Mouse (Mus musculus): ENCODE measurements around the gene Foxj1. TPM values are rescaled to one million over a fixed set of nuclear protein-coding genes. Genes with fewer than 3 reads are reported as not detected.

The Foxj1 gene
- polyA plus RNA-seq, 1 experiment = 12.3 TPM

GRCm38 (mm10) chr11:116282912-116283521 is 52.2 kb downstream of the Foxj1 start:
- Histone ChIP-seq H3K9ac (ENCODE audit: low read depth, poor library complexity, severe bottlenecking) (no peak overlapping the region), H3K9me3 (replicated peaks; ENCODE audit: control insufficient read depth, insufficient read depth, low read length, poor library complexity, severe bottlenecking) (no peaks in the 10 kb centered on the region), H3K27me3 (ENCODE audit: control insufficient read depth, insufficient read depth, low read length, poor library complexity, severe bottlenecking) (no peaks in the 10 kb centered on the region), H3K4me1 (ENCODE audit: control insufficient read depth, insufficient read depth, low read length) (no peaks in the 10 kb centered on the region), H3K36me3 (ENCODE audit: control insufficient read depth, insufficient read depth, low read length, poor library complexity, severe bottlenecking) (no peaks in the 10 kb centered on the region), H3K27ac (ENCODE audit: insufficient read depth, low read length) (no peak overlapping the region), H3K4me3 (ENCODE audit: low read depth, low read length) (peak overlapping the region; percentile 24)
- TF ChIP-seq POLR2A (IDR thresholded peaks at IDR 0.05; ENCODE audit: insufficient read depth, low read length) = no peak
- TF ChIP-seq EP300 (IDR thresholded peaks at IDR 0.05; ENCODE audit: insufficient read depth, low read depth, low read length) = no peak
- TF ChIP-seq CTCF (IDR thresholded peaks at IDR 0.05; ENCODE audit: low read depth, low read length) = no peak

- no peaks in the 10 kb centered on the region for H3K27me3 ChIP-seq (ENCODE audit: control insufficient read depth, insufficient read depth, low read length, poor library complexity, severe bottlenecking)
- no peaks in the 10 kb centered on the region for H3K4me1 ChIP-seq (ENCODE audit: control insufficient read depth, insufficient read depth, low read length)
- no peak overlapping the region for H3K4me3 ChIP-seq (ENCODE audit: low read depth, low read length)
- TF ChIP-seq CTCF (IDR thresholded peaks at IDR 0.05; ENCODE audit: low read depth, low read length) (peak; percentile 24), POLR2A (IDR thresholded peaks at IDR 0.05; ENCODE audit: insufficient read depth, low read length) (no peak), EP300 (IDR thresholded peaks at IDR 0.05; ENCODE audit: insufficient read depth, low read depth, low read length) (0 out of 2 replicates have a peak, but pooled peaks have one; percentile 30)
- H3K9ac ChIP-seq (ENCODE audit: low read depth, poor library complexity, severe bottlenecking) = no peak overlapping the region
- no peaks in the 10 kb centered on the region for H3K36me3 ChIP-seq (ENCODE audit: control insufficient read depth, insufficient read depth, low read length, poor library complexity, severe bottlenecking)
- H3K9me3 ChIP-seq (replicated peaks; ENCODE audit: control insufficient read depth, insufficient read depth, low read length, poor library complexity, severe bottlenecking) = no peaks in the 10 kb centered on the region
- no peak overlapping the region for H3K27ac ChIP-seq (ENCODE audit: insufficient read depth, low read length)
These were observed 53.1 kb downstream of the Foxj1 start for GRCm38 (mm10) chr11:116282089-116282488.

GRCm38 (mm10) chr11:116281671-116282070 is 53.5 kb downstream of the Foxj1 start:
- H3K4me1 ChIP-seq (ENCODE audit: control insufficient read depth, insufficient read depth, low read length) = no peaks in the 10 kb centered on the region
- peak overlapping the region; percentile 40 for H3K9ac ChIP-seq (ENCODE audit: low read depth, poor library complexity, severe bottlenecking)
- H3K4me3 ChIP-seq (ENCODE audit: low read depth, low read length) = peak overlapping the region; percentile 38
- no peak for TF ChIP-seq POLR2A (IDR thresholded peaks at IDR 0.05; ENCODE audit: insufficient read depth, low read length)
- TF ChIP-seq CTCF (IDR thresholded peaks at IDR 0.05; ENCODE audit: low read depth, low read length) = no peak
- no peak for TF ChIP-seq EP300 (IDR thresholded peaks at IDR 0.05; ENCODE audit: insufficient read depth, low read depth, low read length)
- H3K27me3 ChIP-seq (ENCODE audit: control insufficient read depth, insufficient read depth, low read length, poor library complexity, severe bottlenecking) = no peaks in the 10 kb centered on the region
- H3K9me3 ChIP-seq (replicated peaks; ENCODE audit: control insufficient read depth, insufficient read depth, low read length, poor library complexity, severe bottlenecking) = no peaks in the 10 kb centered on the region
- no peaks in the 10 kb centered on the region for H3K36me3 ChIP-seq (ENCODE audit: control insufficient read depth, insufficient read depth, low read length, poor library complexity, severe bottlenecking)
- H3K27ac ChIP-seq (ENCODE audit: insufficient read depth, low read length) = no peak overlapping the region

GRCm38 (mm10) chr11:116280751-116281663 is 54.2 kb downstream of the Foxj1 start, which contains the start of gene Galr2:
TSS of gene Galr2 (plus strand) at chr11:116280939.
- H3K4me3 ChIP-seq (ENCODE audit: low read depth, low read length) = peak within 1 kb of the TSS; percentile 38
- TF ChIP-seq POLR2A (IDR thresholded peaks at IDR 0.05; ENCODE audit: insufficient read depth, low read length) (no peak), EP300 (IDR thresholded peaks at IDR 0.05; ENCODE audit: insufficient read depth, low read depth, low read length) (no peak), CTCF (IDR thresholded peaks at IDR 0.05; ENCODE audit: low read depth, low read length) (no peak)
- no peaks in the 10 kb centered on the region for H3K27me3 ChIP-seq (ENCODE audit: control insufficient read depth, insufficient read depth, low read length, poor library complexity, severe bottlenecking)
- no peaks in the 10 kb centered on the region for H3K36me3 ChIP-seq (ENCODE audit: control insufficient read depth, insufficient read depth, low read length, poor library complexity, severe bottlenecking)
- H3K9ac ChIP-seq (ENCODE audit: low read depth, poor library complexity, severe bottlenecking) = peak within 1 kb of the TSS; percentile 40
- H3K4me1 ChIP-seq (ENCODE audit: control insufficient read depth, insufficient read depth, low read length) = no peaks in the 10 kb centered on the region
- H3K9me3 ChIP-seq (replicated peaks; ENCODE audit: control insufficient read depth, insufficient read depth, low read length, poor library complexity, severe bottlenecking) = no peaks in the 10 kb centered on the region
- H3K27ac ChIP-seq (ENCODE audit: insufficient read depth, low read length) = no peak within 1 kb of the TSS

Other genes with a start within 250 kb of the Foxj1 start
- 179 and 198 TPM in 2 replicates for gene Wbp2, start 248.4 kb downstream of the Foxj1 start, polyA plus RNA-seq (2011; ENCODE audit: insufficient read depth, insufficient read length, low read depth, missing spikeins)
- gene Trim47, start 208.2 kb downstream of the Foxj1 start, polyA plus RNA-seq (2011; ENCODE audit: insufficient read depth, insufficient read length, low read depth, missing spikeins) = 3.9 and 7.1 TPM in 2 replicates
- gene Trim65, start 204.3 kb downstream of the Foxj1 start, polyA plus RNA-seq (2011; ENCODE audit: insufficient read depth, insufficient read length, low read depth, missing spikeins) = 0.78 and 1.2 TPM in 2 replicates
- gene Mrpl38, start 196.5 kb downstream of the Foxj1 start, polyA plus RNA-seq (2011; ENCODE audit: insufficient read depth, insufficient read length, low read depth, missing spikeins) = 69.3 and 71.6 TPM in 2 replicates
- 26.2 and 29.5 TPM in 2 replicates for gene Fbf1, start 167.2 kb downstream of the Foxj1 start, polyA plus RNA-seq (2011; ENCODE audit: insufficient read depth, insufficient read length, low read depth, missing spikeins)
- 14.5 and 16.5 TPM in 2 replicates for gene Ten1, start 136.5 kb downstream of the Foxj1 start, polyA plus RNA-seq (2011; ENCODE audit: insufficient read depth, insufficient read length, low read depth, missing spikeins)
- 18.0 and 19.2 TPM in 2 replicates for gene Acox1, start 136.4 kb downstream of the Foxj1 start, polyA plus RNA-seq (2011; ENCODE audit: insufficient read depth, insufficient read length, low read depth, missing spikeins)
- gene Evpl, start 97.3 kb downstream of the Foxj1 start, polyA plus RNA-seq (2011; ENCODE audit: insufficient read depth, insufficient read length, low read depth, missing spikeins) = 2.6 and 3.1 TPM in 2 replicates
- 101 and 107 TPM in 2 replicates for gene Srp68, start 61.2 kb downstream of the Foxj1 start, polyA plus RNA-seq (2011; ENCODE audit: insufficient read depth, insufficient read length, low read depth, missing spikeins)
- 0.35 and 0.61 TPM in 2 replicates for gene Galr2, start 54.5 kb downstream of the Foxj1 start, polyA plus RNA-seq (2011; ENCODE audit: insufficient read depth, insufficient read length, low read depth, missing spikeins)
- gene Exoc7, start 28.2 kb downstream of the Foxj1 start, polyA plus RNA-seq (2011; ENCODE audit: insufficient read depth, insufficient read length, low read depth, missing spikeins) = 93.3 and 95.2 TPM in 2 replicates
- 23.1 and 31.8 TPM in 2 replicates for gene Rnf157, start 77.6 kb upstream of the Foxj1 start, polyA plus RNA-seq (2011; ENCODE audit: insufficient read depth, insufficient read length, low read depth, missing spikeins)
- 443 and 531 TPM in 2 replicates for gene Ubald2, start 98.7 kb upstream of the Foxj1 start, polyA plus RNA-seq (2011; ENCODE audit: insufficient read depth, insufficient read length, low read depth, missing spikeins)
- gene Qrich2, start 130.8 kb upstream of the Foxj1 start, polyA plus RNA-seq (2011; ENCODE audit: insufficient read depth, insufficient read length, low read depth, missing spikeins) = 0.58 and 1.3 TPM in 2 replicates
- gene Prpsap1, start 158.8 kb upstream of the Foxj1 start, polyA plus RNA-seq (2011; ENCODE audit: insufficient read depth, insufficient read length, low read depth, missing spikeins) = 116 and 120 TPM in 2 replicates
- 0.64 and 0.88 TPM in 2 replicates for gene Sphk1, start 195.5 kb upstream of the Foxj1 start, polyA plus RNA-seq (2011; ENCODE audit: insufficient read depth, insufficient read length, low read depth, missing spikeins)
- 36.1 and 43.6 TPM in 2 replicates for gene Ube2o, start 246.0 kb upstream of the Foxj1 start, polyA plus RNA-seq (2011; ENCODE audit: insufficient read depth, insufficient read length, low read depth, missing spikeins)